Mouse (Mus musculus): ENCODE data around the gene Pls3. TPM values are rescaled to one million over a fixed set of nuclear protein-coding genes. Genes with fewer than 3 reads are reported as not detected.
"Not testable (repeated sequence)": the region's sequence is repeated elsewhere in the genome, so short reads cannot be mapped to it uniquely, and the experiment has no call there.

Pls3 gene
- polyA plus RNA-seq, 1 experiment, result not detected

DNA sequence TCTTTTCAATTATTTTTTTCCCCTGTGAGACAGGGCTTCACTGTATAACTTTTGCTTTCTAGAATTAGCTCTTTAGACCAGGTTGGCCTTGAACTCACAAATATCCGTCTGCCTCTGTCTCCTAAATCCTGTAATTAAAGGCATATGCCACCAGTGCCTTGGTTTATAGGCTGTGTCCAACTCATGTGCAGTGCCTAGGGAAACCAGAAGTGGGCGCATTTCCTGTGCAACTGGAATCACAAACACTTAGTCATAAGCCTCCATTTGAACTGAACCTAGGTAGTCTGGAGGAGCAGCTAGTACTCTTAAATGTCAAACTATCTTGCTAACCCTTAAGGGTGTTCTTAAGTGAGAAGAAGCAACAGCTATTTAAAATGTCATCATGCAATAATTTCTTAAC lies 60.0 kb downstream of the Pls3 start:
- no peak overlapping the region for H3K27ac ChIP-seq (ENCODE audit: insufficient read depth, low read depth, low read length)
- no peaks in the 10 kb centered on the region for H3K4me1 ChIP-seq (ENCODE audit: control insufficient read depth, insufficient read depth, low read length)
- 85% methylated on average over 2 of the region's 2 CpGs for WGBS
- TF ChIP-seq CTCF (IDR thresholded peaks at IDR 0.05; ENCODE audit: insufficient read depth, low read depth, low read length) (no peak), POLR2A (IDR thresholded peaks at IDR 0.05; ENCODE audit: insufficient read depth, low read depth, low read length) (no peak)
- no peak overlapping the region for H3K4me3 ChIP-seq (ENCODE audit: insufficient read depth, low read depth, low read length)

DNA sequence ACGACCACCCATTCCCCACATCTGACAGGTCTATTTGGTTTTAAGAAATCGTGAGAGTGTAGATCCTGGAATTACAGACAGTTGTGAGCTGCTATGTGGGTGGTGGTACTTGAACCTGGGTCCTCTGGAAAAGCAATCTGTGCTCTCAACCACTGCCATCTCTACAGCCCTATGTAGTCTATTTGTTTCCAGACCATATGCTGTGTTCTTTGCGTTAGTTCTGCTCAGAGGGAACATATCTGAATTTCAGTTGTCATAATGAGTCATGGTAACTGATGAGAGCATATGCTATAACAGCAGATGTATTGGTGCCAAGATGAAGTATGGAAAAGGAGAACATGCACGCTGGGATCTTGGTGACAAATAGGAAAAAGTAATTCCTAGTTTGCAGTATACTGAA lies 60.9 kb downstream of the Pls3 start:
- WGBS, result 87% methylated on average over 4 of the region's 4 CpGs
- no peaks in the 10 kb centered on the region for H3K4me1 ChIP-seq (ENCODE audit: control insufficient read depth, insufficient read depth, low read length)
- TF ChIP-seq CTCF (IDR thresholded peaks at IDR 0.05; ENCODE audit: insufficient read depth, low read depth, low read length) (no peak), POLR2A (IDR thresholded peaks at IDR 0.05; ENCODE audit: insufficient read depth, low read depth, low read length) (no peak)
- H3K4me3 ChIP-seq (ENCODE audit: insufficient read depth, low read depth, low read length), result no peak overlapping the region
- H3K27ac ChIP-seq (ENCODE audit: insufficient read depth, low read depth, low read length), result no peak overlapping the region

DNA sequence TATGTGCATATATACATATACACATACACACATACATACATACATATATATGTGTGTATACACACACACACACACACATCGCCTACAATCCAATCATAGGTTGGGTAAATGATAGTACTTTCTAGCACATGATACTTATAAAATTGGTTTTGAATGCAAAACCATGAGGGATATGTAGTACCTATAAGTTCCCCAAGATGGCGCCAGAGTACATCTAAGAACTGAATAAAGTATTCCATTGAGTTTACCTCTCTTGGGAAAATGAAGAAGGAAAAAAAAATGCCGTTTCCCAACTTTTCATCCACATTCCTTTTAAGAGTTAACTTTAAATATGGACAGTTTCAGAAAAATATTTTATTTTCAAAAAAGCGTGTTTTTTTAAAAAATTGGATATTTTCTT lies 78.4 kb downstream of the Pls3 start:
- Histone ChIP-seq H3K4me1 (ENCODE audit: control insufficient read depth, insufficient read depth, low read length) (no peaks in the 10 kb centered on the region), H3K27ac (ENCODE audit: insufficient read depth, low read depth, low read length) (no peak overlapping the region), H3K4me3 (ENCODE audit: insufficient read depth, low read depth, low read length) (no peak overlapping the region)
- TF ChIP-seq CTCF (IDR thresholded peaks at IDR 0.05; ENCODE audit: insufficient read depth, low read depth, low read length) (no peak), POLR2A (IDR thresholded peaks at IDR 0.05; ENCODE audit: insufficient read depth, low read depth, low read length) (no peak)
- 22% methylated on average over 4 of the region's 4 CpGs for WGBS

DNA sequence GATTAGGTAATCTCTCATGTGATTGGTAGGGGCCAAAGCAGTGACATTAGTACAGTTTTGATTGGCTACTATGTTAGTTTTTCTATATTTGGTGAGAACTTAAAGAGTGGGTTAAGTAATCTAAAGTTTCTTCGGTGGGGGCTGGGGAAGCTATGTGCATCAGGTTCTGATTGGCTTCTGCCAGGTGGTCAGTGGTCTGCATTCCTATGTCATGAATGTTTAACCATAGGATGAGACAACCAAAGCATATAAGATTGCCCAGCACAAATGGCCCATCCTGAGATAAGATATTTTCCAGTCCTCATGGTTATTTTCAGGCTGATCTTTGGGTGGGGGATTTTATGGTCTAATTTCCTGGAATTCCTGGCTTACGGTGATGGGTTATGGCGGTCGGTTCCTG lies 95.2 kb downstream of the Pls3 start:
- H3K4me3 ChIP-seq (ENCODE audit: insufficient read depth, low read depth, low read length), result no peak overlapping the region
- no peak overlapping the region for H3K27ac ChIP-seq (ENCODE audit: insufficient read depth, low read depth, low read length)
- 94% methylated on average over 4 of the region's 4 CpGs for WGBS
- no peaks in the 10 kb centered on the region for H3K4me1 ChIP-seq (ENCODE audit: control insufficient read depth, insufficient read depth, low read length)
- no peak for TF ChIP-seq CTCF (IDR thresholded peaks at IDR 0.05; ENCODE audit: insufficient read depth, low read depth, low read length)
- TF ChIP-seq POLR2A (IDR thresholded peaks at IDR 0.05; ENCODE audit: insufficient read depth, low read depth, low read length), result no peak

DNA sequence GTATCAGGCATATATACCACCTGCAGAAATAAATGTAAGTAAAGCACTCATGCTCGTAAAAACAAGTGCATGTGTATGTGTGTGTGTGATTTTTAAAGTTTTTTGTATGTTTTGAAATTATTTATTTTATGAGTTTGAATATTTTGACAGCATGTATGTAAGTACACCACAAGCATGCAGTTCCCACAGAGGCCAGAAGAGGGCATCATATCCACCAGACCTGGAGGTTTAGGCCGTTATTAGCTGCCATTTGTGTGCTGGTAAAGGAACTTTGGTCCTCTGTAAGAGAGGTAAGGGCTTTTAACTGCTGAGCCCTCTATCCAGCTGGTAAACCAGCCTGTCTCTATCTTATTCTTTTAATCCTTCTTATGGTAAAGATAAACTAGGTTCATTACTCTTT lies 97.5 kb downstream of the Pls3 start:
- 93% methylated on average over 2 of the region's 2 CpGs for WGBS
- Histone ChIP-seq H3K27ac (ENCODE audit: insufficient read depth, low read depth, low read length) (no peak overlapping the region), H3K4me3 (ENCODE audit: insufficient read depth, low read depth, low read length) (no peak overlapping the region), H3K4me1 (ENCODE audit: control insufficient read depth, insufficient read depth, low read length) (no peaks in the 10 kb centered on the region)
- TF ChIP-seq POLR2A (IDR thresholded peaks at IDR 0.05; ENCODE audit: insufficient read depth, low read depth, low read length) (no peak), CTCF (IDR thresholded peaks at IDR 0.05; ENCODE audit: insufficient read depth, low read depth, low read length) (no peak)

DNA sequence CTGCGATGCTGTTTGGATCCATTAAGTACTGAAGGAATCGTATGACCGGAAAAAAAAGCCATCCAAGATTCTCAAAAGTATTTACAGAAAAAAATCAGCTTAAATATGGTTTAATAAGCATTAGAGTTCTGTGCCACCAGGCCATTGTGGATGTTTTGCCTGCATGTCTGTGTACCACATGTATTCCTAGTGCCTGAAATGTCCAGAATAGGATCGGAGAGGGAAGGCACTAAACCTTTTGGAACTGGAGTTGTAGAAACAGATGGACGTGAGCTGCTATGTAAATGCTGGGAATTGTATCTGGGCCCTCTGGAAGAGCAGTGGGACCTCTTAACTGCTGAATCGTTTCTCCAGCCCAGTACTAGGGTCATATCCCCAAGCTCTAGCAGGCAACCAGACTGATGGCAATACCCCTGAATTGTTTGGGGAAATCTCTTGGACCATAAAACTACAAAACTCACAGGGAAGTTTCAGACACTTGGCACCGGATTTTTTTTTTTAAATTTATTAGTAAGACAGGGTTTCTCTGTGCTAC lies 110.1 kb downstream of the Pls3 start:
- no peak overlapping the region; the same call in 1 of the 2 replicates for H3K27ac ChIP-seq (ENCODE audit: insufficient read depth, low read depth, low read length)
- 15% methylated on average over 7 of the region's 7 CpGs for WGBS
- TF ChIP-seq POLR2A (IDR thresholded peaks at IDR 0.05; ENCODE audit: insufficient read depth, low read depth, low read length) (no peak), CTCF (IDR thresholded peaks at IDR 0.05; ENCODE audit: insufficient read depth, low read depth, low read length) (no peak)
- H3K4me1 ChIP-seq (ENCODE audit: control insufficient read depth, insufficient read depth, low read length), result no peaks in the 10 kb centered on the region
- peak overlapping the region; percentile 81 for H3K4me3 ChIP-seq (ENCODE audit: insufficient read depth, low read depth, low read length)

DNA sequence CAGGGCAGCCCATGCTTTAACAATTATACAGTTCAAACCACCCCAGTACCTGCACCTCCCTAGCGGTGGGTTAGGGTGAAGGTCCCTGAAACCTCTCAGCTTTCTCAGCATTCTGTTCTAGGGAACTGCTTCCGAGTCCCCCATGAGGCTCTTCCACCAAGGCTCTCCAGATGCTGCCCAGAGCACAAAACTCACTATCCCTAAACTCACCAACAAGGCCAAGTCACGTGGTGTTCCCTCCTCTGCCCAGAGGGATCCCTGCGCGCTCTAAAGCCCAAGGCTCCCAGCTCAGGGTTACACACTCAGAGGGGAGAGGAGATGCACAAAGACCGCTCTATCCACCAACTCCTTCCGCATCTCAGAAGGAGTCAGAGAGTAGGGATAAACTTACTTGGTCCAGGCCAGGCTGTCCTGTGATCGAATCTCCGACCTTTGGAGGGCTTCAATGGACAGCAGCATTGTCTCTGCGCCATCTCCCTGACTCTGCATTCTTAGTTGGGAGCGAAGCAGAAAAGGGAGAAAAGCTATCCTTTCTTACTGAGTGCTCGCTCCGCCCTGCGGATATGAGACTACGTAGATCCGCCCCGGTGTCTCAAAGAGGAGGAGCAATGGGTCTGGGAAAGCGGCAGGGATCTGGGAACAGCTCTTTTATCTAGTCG lies 110.7 kb downstream of the Pls3 start:
- 9% methylated on average over 19 of the region's 19 CpGs for WGBS
- H3K4me1 ChIP-seq (ENCODE audit: control insufficient read depth, insufficient read depth, low read length), result no peaks in the 10 kb centered on the region
- TF ChIP-seq CTCF (IDR thresholded peaks at IDR 0.05; ENCODE audit: insufficient read depth, low read depth, low read length) (no peak), POLR2A (IDR thresholded peaks at IDR 0.05; ENCODE audit: insufficient read depth, low read depth, low read length) (peak; percentile 48; the same call in 1 of the 2 replicates)
- H3K4me3 ChIP-seq (ENCODE audit: insufficient read depth, low read depth, low read length), result peak overlapping the region; percentile 81
- peak overlapping the region; percentile 90 for H3K27ac ChIP-seq (ENCODE audit: insufficient read depth, low read depth, low read length)

DNA sequence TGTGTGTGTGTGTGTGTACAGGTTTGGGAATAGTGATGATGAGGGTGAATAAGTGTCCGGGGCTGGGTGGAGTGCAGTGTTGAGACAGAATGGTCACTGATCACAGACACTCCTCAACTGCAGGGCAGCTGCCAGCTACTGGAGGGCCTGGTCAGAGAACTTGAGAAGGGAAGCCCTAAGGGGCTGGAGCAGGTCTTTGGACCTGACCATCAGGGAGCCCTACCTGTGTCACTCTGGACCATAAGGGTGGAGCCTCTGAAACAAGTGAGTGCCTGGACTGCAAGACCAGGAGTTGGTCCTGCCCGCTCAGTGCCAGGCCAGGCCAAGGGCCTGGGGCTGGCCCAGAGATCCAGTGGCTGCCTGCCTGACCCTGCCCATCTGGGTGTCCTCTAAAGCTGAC lies 115.5 kb downstream of the Pls3 start:
- WGBS, result 83% methylated on average over 2 of the region's 2 CpGs
- H3K4me1 ChIP-seq (ENCODE audit: control insufficient read depth, insufficient read depth, low read length); H3K27ac ChIP-seq (ENCODE audit: insufficient read depth, low read depth, low read length); H3K4me3 ChIP-seq (ENCODE audit: insufficient read depth, low read depth, low read length): not testable (repeated sequence)

DNA sequence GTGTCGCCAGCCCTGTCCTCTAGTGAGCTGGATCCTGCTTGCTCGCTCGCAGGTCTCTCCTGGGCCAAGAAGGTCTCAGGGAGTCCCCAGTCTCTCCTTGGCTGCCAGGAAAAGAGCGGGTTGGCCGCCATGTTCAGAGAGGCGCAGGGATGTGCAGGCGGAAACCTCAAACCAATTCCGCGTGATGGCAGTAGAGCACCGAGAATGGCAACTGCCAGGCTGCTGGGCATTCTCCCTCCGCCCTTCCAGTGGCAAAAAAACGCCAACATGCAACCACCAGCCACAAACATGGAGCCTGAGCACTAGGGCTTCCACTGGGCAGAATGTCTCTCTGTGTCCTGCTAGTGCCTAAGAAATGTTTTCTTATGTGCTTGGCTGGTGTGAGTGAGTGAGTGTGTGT lies 115.9 kb downstream of the Pls3 start:
- not testable (repeated sequence) for H3K4me1 ChIP-seq (ENCODE audit: control insufficient read depth, insufficient read depth, low read length); H3K4me3 ChIP-seq (ENCODE audit: insufficient read depth, low read depth, low read length); H3K27ac ChIP-seq (ENCODE audit: insufficient read depth, low read depth, low read length)
- WGBS, result 66% methylated on average over 12 of the region's 12 CpGs

DNA sequence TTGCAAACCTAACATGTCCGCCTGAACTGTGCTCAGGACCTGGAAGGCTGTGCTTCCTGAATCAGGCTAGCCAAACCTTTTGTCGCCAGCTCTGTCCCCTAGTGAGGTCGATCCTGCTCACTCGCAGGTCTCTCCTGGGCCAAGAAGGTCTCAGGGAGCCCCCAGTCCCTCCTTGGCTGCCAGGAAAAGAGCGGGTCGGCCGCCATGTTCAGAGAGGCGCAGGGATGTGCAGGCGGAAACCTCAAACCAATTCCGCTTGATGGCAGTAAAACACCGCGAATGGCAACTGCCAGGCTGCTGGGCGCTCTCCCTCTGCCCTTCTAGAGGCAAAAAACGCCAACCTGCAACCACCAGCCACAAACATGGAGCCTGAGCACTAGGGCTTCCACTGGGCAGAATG lies 117.0 kb downstream of the Pls3 start:
- H3K4me3 ChIP-seq (ENCODE audit: insufficient read depth, low read depth, low read length); H3K4me1 ChIP-seq (ENCODE audit: control insufficient read depth, insufficient read depth, low read length); H3K27ac ChIP-seq (ENCODE audit: insufficient read depth, low read depth, low read length): not testable (repeated sequence)
- WGBS, result 81% methylated on average over 14 of the region's 14 CpGs

DNA sequence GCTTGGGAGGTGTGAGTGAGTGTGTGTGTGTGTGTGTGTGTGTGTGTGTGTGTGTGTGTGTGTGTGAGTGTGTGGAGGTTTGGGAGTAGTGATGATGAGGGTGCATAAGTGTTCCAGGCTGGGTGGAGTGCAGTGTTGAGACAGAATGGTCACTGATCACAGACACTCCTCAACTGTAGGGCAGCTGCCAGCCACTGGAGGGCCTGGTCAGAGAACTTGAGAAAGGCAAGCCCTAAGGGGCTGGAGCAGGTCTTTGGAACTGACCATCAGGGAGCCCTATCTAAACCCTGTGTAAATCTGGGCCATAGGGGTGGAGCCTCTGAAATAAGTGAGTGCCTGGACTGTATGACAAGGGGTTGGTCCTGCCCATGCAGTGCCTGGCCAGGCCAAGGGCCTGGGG lies 120.5 kb downstream of the Pls3 start:
- not testable (repeated sequence) for H3K4me1 ChIP-seq (ENCODE audit: control insufficient read depth, insufficient read depth, low read length)

DNA sequence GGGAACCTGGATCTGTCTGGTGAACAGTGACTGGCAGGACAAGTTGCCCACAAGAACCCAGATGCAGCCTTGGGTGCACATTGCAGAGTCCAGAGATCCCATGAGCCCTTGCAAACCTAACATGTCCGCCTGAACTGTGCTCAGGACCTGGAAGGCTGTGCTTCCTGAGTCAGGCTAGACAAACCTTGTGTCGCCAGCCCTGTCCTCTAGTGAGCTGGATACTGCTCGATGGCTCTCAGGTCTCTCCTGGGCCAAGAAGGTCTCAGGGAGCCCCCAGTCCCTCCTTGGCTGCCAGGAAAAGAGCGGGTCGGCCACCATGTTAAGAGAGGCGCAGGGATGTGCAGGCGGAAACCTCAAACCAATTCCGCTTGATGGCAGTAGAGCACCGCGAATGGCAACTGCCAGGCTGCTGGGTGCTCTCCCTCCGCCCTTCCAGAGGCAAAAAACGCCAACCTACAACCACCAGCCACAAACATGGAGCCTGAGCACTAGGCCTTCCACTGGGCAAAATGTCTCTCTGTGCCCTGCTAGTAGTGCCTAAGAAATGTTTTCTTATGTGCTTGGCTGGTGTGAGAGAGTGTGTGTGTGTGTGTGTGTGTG lies 124.8 kb downstream of the Pls3 start:
- not testable (repeated sequence) for H3K4me1 ChIP-seq (ENCODE audit: control insufficient read depth, insufficient read depth, low read length); H3K4me3 ChIP-seq (ENCODE audit: insufficient read depth, low read depth, low read length); H3K27ac ChIP-seq (ENCODE audit: insufficient read depth, low read depth, low read length)
- WGBS, result 55% methylated on average over 5 of the region's 12 CpGs

More for the DNA sequence above, 120.5 kb downstream of the Pls3 start:
- not testable (repeated sequence) for H3K4me3 ChIP-seq (ENCODE audit: insufficient read depth, low read depth, low read length); H3K27ac ChIP-seq (ENCODE audit: insufficient read depth, low read depth, low read length)

DNA sequence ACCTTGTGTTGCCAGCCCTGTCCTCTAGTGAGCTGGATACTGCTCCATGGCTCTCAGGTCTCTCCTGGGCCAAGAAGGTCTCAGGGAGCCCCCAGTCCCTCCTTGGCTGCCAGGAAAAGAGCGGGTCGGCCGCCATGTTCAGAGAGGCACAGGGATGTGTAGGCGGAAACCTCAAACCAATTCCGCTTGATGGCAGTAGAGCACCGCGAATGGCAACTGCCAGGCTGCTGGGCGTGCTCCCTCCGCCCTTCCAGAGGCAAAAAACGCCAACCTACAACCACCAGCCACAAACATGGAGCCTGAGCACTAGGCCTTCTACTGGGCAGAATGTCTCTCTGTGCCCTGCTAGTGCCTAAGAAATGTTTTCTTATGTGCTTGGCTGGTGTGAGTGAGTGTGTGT lies 125.7 kb downstream of the Pls3 start:
- H3K27ac ChIP-seq (ENCODE audit: insufficient read depth, low read depth, low read length); H3K4me1 ChIP-seq (ENCODE audit: control insufficient read depth, insufficient read depth, low read length); H3K4me3 ChIP-seq (ENCODE audit: insufficient read depth, low read depth, low read length): not testable (repeated sequence)
- 76% methylated on average over 9 of the region's 10 CpGs for WGBS
